Mouse (Mus musculus) neural tube, embryonic 14.5 days (tissue): ENCODE results near the gene Hc. TPM values are rescaled to one million over a fixed set of nuclear protein-coding genes. Genes with fewer than 3 reads are reported as not detected.

Source experiments
- ATAC-seq: fragments of 200-750 bp; cut with Nextera tagmentation; 2 replicates; pipeline ENCODE4 v1.8.0; 2017; ENCODE audit warnings: low read depth, mild to moderate bottlenecking, moderate TSS enrichment, moderate library complexity
- H3K27ac ChIP-seq: fragments of 300-500 bp; sonication (generic); 2 replicates; pipeline ENCODE4 v1.5.1; 2014; ENCODE audit warnings: low read depth, mild to moderate bottlenecking, control low read depth, low read length, moderate library complexity, mixed read lengths
- H3K27me3 ChIP-seq: fragments of 300-500 bp; sonication (generic); 2 replicates; pipeline ENCODE4 v1.6.1; 2014; ENCODE audit warnings: low read length; ENCODE audit not compliant: control insufficient read depth, insufficient read depth
- H3K36me3 ChIP-seq: fragments of 300-500 bp; sonication (generic); 2 replicates; pipeline ENCODE4 v1.6.1; 2014; ENCODE audit warnings: low read length, mixed read lengths; ENCODE audit not compliant: control insufficient read depth, insufficient read depth
- H3K4me1 ChIP-seq: fragments of 300-500 bp; sonication (generic); 2 replicates; pipeline ENCODE4 v1.6.1; 2014; ENCODE audit warnings: low read length; ENCODE audit not compliant: control insufficient read depth, insufficient read depth
- H3K4me2 ChIP-seq: fragments of 300-500 bp; sonication (generic); 2 replicates; pipeline ENCODE4 v1.6.1; 2014; ENCODE audit warnings: mild to moderate bottlenecking, low read depth, low read length, control low read depth
- H3K4me3 ChIP-seq: fragments of 300-500 bp; sonication (generic); 2 replicates; pipeline ENCODE4 v1.5.1; 2014; ENCODE audit warnings: low read depth, low read length, control low read depth, mixed read lengths
- H3K9ac ChIP-seq: fragments of 300-500 bp; sonication (generic); replicated peaks from 2 replicates; pipeline ENCODE4 v1.6.1; 2014; ENCODE audit warnings: low read depth, mild to moderate bottlenecking, control low read depth, low read length, mixed read lengths
- H3K9me3 ChIP-seq: fragments of 300-500 bp; sonication (generic); 2 replicates; pipeline ENCODE4 v1.6.1; 2016; ENCODE audit warnings: low read length; ENCODE audit not compliant: control insufficient read depth
- WGBS: fragments of 180-500 bp; shearing (Covaris S2); extraction: QIAGEN DNeasy Blood & Tissue Kit; methylation state at CpG from one replicate; pipeline ENCODE4 v1.1.7; 2014; 5-methylcytosine and 5-hydroxymethylcytosine counted together
- polyA plus RNA-seq: library from polyadenylated mRNA; unstranded; fragments of >200 nt; fragmentation: Nextera tagmentation; extraction: Ambion mirVana; gene quantifications from 2 replicates; pipeline ENCODE4 v1.2.1, GENCODE M21; 2014

The Hc gene
- polyA plus RNA-seq, 1 experiment from 2014 or later: 0.68 TPM

DNA sequence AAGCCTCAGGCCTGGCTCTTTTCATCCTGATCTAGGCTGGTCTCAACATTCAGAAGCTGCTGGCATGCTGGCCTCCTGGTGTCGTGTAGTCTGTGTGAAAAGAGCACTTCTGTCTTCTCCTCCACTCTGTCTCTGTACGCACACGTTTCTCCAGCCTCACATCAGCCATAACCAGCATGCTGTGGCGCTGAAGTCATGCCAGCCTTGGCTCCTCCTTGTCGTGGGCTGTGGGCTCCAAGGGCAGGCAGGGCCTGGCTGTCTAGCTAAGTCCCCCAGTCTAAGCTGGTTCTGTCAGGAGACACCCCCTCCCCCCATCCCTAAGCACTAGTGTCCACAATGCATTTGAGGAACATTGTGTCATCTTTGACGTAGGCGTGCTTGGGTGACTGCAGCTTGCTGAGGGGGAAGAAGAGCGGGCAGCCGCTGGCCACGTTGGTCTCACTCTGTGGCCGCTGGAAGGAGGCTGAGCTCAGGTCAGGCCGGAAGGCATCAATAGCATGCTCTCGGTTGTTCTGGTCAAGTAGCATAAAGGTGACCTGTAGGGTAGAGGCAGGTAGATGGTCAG lies 117.6 kb downstream of the Hc start:
- Histone ChIP-seq H3K9ac (no peak overlapping the region), H3K4me3 (no peak overlapping the region), H3K4me1 (no peaks in the 10 kb centered on the region), H3K4me2 (no peak overlapping the region), H3K9me3 (no peaks in the 10 kb centered on the region), H3K27me3 (no peaks in the 10 kb centered on the region), H3K27ac (no peak overlapping the region), H3K36me3 (no peaks in the 10 kb centered on the region)
- no peak for ATAC-seq
- WGBS: 86% methylated on average over 13 of the region's 13 CpGs

DNA sequence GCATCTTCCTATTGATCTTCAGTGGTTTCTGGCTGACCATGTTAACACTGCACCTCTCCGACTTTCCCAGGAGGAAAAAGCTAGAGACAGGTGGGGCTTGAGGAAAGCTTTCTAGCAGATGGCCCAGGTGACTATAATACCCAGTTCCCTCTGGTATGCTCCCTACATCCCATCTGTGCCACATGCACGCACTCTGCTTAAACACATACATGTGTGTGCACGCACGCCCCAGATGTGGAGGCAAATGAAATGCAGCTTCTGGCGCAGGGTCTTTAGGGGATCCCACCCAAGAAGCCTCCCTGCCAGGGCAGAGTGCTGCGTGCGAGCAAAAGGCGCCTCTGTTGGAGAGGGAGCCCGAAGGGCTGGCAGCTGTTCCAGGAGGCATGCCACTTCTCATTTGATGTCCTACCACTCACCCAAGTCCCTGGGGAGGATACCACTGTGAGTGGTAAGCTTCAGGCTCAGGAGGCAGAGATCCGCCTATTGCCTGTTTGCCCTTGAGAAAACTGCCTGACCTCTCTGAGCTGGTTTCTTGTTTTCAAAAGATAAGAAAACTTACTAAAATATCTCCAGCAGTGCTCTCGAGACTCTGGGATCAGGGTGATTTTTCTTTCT lies 120.1 kb downstream of the Hc start:
- no peak for ATAC-seq
- Histone ChIP-seq H3K4me1 (0 out of 2 replicates have a peak, but pooled peaks cover 7% of the 10 kb centered on the region), H3K27ac (no peak overlapping the region), H3K4me2 (no peak overlapping the region), H3K27me3 (no peaks in the 10 kb centered on the region), H3K4me3 (no peak overlapping the region), H3K9ac (no peak overlapping the region), H3K36me3 (no peaks in the 10 kb centered on the region), H3K9me3 (no peaks in the 10 kb centered on the region)
- WGBS: 72% methylated on average over 11 of the region's 11 CpGs

DNA sequence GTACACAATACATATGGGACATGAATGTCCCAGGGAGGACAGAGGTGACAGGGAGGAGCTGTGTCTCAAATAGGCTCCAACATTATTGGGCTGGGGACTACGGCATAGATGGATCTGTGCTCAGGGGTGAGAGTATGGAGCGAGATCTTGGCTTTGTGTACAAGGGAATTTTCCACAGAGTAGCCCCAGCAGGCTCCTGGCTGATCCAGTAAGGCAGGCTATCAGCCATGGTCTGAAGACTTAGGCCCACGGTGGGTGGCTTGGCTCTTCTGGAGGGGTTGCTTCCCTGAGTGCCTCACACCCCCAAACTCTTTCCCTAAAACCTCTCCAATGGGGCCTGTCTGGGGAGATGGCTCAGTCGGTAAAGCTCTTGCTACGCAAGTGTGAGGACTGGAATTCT lies 121.0 kb downstream of the Hc start:
- 0 out of 2 replicates have a peak, but pooled peaks cover 7% of the 10 kb centered on the region for H3K4me1 ChIP-seq
- H3K4me3 ChIP-seq: no peak overlapping the region
- no peak overlapping the region for H3K9ac ChIP-seq
- ATAC-seq: no peak
- no peak overlapping the region for H3K27ac ChIP-seq
- no peaks in the 10 kb centered on the region for H3K27me3 ChIP-seq
- 73% methylated on average over 5 of the region's 5 CpGs for WGBS
- H3K4me2 ChIP-seq: no peak overlapping the region
- no peaks in the 10 kb centered on the region for H3K36me3 ChIP-seq
- no peaks in the 10 kb centered on the region for H3K9me3 ChIP-seq

DNA sequence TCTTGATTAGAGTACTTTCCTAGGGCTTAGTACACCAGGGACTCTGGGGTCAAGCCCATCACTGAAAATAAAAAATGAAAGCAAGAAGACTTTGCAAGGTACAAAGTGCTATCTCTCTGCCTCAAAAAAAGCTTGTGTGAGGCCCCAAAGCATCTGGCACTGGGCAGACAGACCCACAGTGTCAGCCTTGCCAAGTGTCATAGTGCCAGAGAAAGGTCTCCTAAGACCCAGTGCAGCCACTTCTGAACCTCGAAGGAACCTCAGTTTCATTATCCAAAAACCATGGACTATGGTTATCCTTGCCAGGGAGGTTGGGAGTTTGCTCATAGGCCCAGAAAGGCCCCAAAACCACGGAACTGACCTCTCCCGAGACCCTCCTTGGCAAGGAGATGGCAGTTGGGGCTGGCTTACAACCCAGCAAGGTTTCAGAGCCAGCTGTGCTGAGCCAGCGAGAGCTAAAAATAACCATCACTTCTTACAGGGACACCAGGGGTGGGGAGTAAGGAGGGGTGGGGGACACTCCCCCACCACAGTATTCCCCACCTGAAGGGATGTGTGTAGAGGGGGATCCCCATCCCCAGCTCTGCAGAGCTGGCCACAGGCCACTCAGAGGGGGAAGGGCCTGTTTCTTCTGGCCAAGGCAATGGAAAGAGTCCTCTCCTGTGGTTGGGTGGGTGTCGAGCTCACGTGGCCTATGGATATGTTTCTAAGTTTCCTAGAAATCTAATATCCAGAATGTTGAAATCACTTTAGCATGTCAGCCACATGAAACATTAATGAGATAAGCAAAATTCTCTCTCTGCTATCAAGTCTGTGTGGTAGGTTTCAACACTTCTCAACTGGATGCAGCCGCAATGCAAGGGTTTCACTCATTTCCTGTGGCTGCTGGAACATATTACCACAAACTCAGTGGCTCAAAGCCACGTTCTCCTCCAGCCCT lies 122.7 kb downstream of the Hc start:
- Histone ChIP-seq H3K4me1 (0 out of 2 replicates have a peak, but pooled peaks cover 7% of the 10 kb centered on the region), H3K27ac (no peak overlapping the region), H3K9me3 (no peaks in the 10 kb centered on the region), H3K4me3 (no peak overlapping the region), H3K36me3 (no peaks in the 10 kb centered on the region), H3K27me3 (no peaks in the 10 kb centered on the region), H3K4me2 (no peak overlapping the region), H3K9ac (no peak overlapping the region)
- WGBS: 71% methylated on average over 8 of the region's 8 CpGs
- no peak for ATAC-seq

DNA sequence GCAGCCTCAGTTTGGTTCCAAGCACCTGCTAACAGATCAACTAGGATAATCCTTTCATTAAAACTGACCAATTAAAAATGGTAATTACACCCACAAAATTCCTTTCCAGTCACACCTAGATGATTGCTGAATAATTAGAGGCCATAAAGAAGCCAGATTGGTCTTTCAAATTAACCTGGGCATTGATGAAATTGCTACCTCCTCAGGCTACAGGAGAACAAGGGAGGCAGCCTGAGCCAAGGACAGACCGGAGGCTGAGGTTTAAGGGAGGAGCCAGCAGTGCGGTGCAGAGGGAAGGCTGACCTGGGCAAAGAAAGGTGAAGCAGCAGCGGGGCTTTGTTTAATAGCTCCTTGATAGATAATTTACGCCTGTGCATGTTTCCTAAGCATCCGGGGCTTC lies 123.8 kb downstream of the Hc start:
- Histone ChIP-seq H3K4me2 (no peak overlapping the region), H3K4me1 (0 out of 2 replicates have a peak, but pooled peaks cover 7% of the 10 kb centered on the region), H3K27me3 (no peaks in the 10 kb centered on the region), H3K9me3 (no peaks in the 10 kb centered on the region), H3K36me3 (no peaks in the 10 kb centered on the region), H3K4me3 (no peak overlapping the region), H3K9ac (no peak overlapping the region), H3K27ac (no peak overlapping the region)
- no peak for ATAC-seq
- 26% methylated on average over 5 of the region's 5 CpGs for WGBS

Other genes starting within 250 kb of the Hc start
- gene Fbxw2, start 235.1 kb downstream of the Hc start, polyA plus RNA-seq: 69.3 and 79.3 TPM in 2 replicates
- gene Gm34653, start 228.4 kb downstream of the Hc start, polyA plus RNA-seq: not detected in 2 replicates
- 0.36 TPM in 1 of 2 replicates, not detected in the other for gene Cutal, start 187.0 kb downstream of the Hc start, polyA plus RNA-seq
- gene Psmd5, start 186.5 kb downstream of the Hc start, polyA plus RNA-seq: 97.0 and 101 TPM in 2 replicates
- 2.7 and 3.8 TPM in 2 replicates for gene Phf19, start 147.4 kb downstream of the Hc start, polyA plus RNA-seq
- 3.5 and 4.4 TPM in 2 replicates for gene Traf1, start 99.7 kb downstream of the Hc start, polyA plus RNA-seq
- gene AI182371, start 40.1 kb upstream of the Hc start, polyA plus RNA-seq: 0.27 and 0.37 TPM in 2 replicates
- gene Cntrl, start 48.1 kb upstream of the Hc start, polyA plus RNA-seq: 9.5 and 11.4 TPM in 2 replicates
- 426 and 429 TPM in 2 replicates for gene Rab14, start 139.7 kb upstream of the Hc start, polyA plus RNA-seq
- 19.3 and 38.1 TPM in 2 replicates for gene Gsn, start 194.9 kb upstream of the Hc start, polyA plus RNA-seq